Mouse (Mus musculus) forebrain, embryonic 13.5 days (tissue): ENCODE results near the gene Ces3a. TPM values are rescaled to one million over a fixed set of nuclear protein-coding genes. Genes with fewer than 3 reads are reported as not detected.

Source experiments
- ATAC-seq: fragments of 200-750 bp; cut with Nextera tagmentation; 2 replicates; pipeline ENCODE4 v1.8.0; 2017
- H3K27ac ChIP-seq: fragments of 300-500 bp; sonication (generic); 2 replicates; pipeline ENCODE4 v1.5.1; 2015; ENCODE audit warnings: inconsistent platforms, mild to moderate bottlenecking, moderate library complexity
- H3K27me3 ChIP-seq: fragments of 300-500 bp; sonication (generic); 2 replicates; pipeline ENCODE4 v1.6.1; 2015; ENCODE audit warnings: mild to moderate bottlenecking, inconsistent platforms
- H3K36me3 ChIP-seq: fragments of 300-500 bp; sonication (generic); 2 replicates; pipeline ENCODE4 v1.6.1; 2015; ENCODE audit warnings: mild to moderate bottlenecking, inconsistent platforms; ENCODE audit not compliant: poor library complexity, severe bottlenecking
- H3K4me1 ChIP-seq: fragments of 300-500 bp; sonication (generic); 2 replicates; pipeline ENCODE4 v1.6.1; 2015; ENCODE audit warnings: inconsistent platforms
- H3K4me2 ChIP-seq: fragments of 300-500 bp; sonication (generic); 2 replicates; pipeline ENCODE4 v1.6.1; 2015; ENCODE audit warnings: inconsistent platforms, mild to moderate bottlenecking, moderate library complexity
- H3K4me3 ChIP-seq: fragments of 300-500 bp; sonication (generic); 2 replicates; pipeline ENCODE4 v1.5.1; 2015; ENCODE audit warnings: mild to moderate bottlenecking, inconsistent platforms
- H3K9ac ChIP-seq: fragments of 300-500 bp; sonication (generic); 2 replicates; pipeline ENCODE4 v1.6.1; 2015; ENCODE audit warnings: mild to moderate bottlenecking, inconsistent platforms
- H3K9me3 ChIP-seq: fragments of 300-500 bp; sonication (generic); replicated peaks from 2 replicates; pipeline ENCODE4 v1.6.1; 2016; ENCODE audit warnings: inconsistent platforms
- whole genome bisulfite sequencing: fragments of 180-500 bp; shearing (Covaris S2); methylation state at CpG from one replicate; pipeline ENCODE4 v1.1.7; 2015; 5-methylcytosine and 5-hydroxymethylcytosine counted together
- polyA plus RNA-seq: library from polyadenylated mRNA; unstranded; fragments of >200 nt; fragmentation: Nextera tagmentation; extraction: Ambion mirVana; gene quantifications from 2 replicates; pipeline ENCODE4 v1.2.1, GENCODE M21; 2015

Gene Ces3a
- polyA plus RNA-seq, result not detected in 2 replicates

DNA sequence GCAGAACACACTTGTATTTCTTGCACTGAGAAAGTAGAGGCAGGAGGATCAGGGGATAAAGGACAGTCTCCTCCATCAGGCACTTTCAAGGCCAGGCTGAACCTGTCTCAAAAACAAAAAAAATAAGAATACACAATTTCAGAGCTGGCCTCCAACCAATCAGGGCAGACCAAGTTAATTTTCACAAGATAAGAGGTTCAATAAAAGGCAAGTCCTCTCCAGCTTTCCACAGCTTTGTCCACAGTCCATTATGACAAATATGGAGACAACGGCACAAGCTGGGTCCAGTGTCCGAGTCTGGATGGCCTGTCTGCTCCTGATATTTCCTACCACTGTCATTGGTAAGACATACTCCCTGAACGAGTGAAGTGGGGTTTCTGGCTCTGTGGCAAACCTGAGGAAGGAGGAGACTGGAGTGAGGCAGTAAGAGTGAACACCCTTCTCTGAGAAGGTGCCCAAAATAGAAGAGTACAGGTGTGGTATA, at the start of gene Ces3a:
Ces3a (plus strand) TSS at position 231 of the 484 bp plus-strand sequence.
- no peak within 1 kb of the TSS for H3K4me3 ChIP-seq
- H3K36me3 ChIP-seq, result no peaks in the 10 kb centered on the region
- no peak within 1 kb of the TSS for H3K27ac ChIP-seq
- H3K9ac ChIP-seq, result no peak within 1 kb of the TSS
- WGBS, result 83% methylated on average over 3 of the region's 3 CpGs
- no peak for ATAC-seq
- H3K9me3 ChIP-seq, result no peaks in the 10 kb centered on the region
- H3K27me3 ChIP-seq, result no peaks in the 10 kb centered on the region
- H3K4me2 ChIP-seq, result no peak within 1 kb of the TSS
- no peaks in the 10 kb centered on the region for H3K4me1 ChIP-seq

- Histone ChIP-seq H3K9ac (no peak overlapping the region), H3K27me3 (no peaks in the 10 kb centered on the region), H3K4me1 (no peaks in the 10 kb centered on the region), H3K9me3 (no peaks in the 10 kb centered on the region), H3K4me3 (no peak overlapping the region), H3K36me3 (no peaks in the 10 kb centered on the region), H3K27ac (no peak overlapping the region), H3K4me2 (no peak overlapping the region)
- 88% methylated on average over 6 of the region's 6 CpGs for WGBS
- no peak for ATAC-seq
These were observed 49.2 kb upstream of the Ces3a start for GRCm38 (mm10) chr8:104999183-104999582.

GRCm38 (mm10) chr8:105000586-105000985, 47.8 kb upstream of the Ces3a start, which contains the start of gene Ces2h:
TSS of gene Ces2h (plus strand) at chr8:105000853.
- H3K9ac ChIP-seq, result no peak within 1 kb of the TSS
- H3K36me3 ChIP-seq, result no peaks in the 10 kb centered on the region
- no peak within 1 kb of the TSS for H3K27ac ChIP-seq
- ATAC-seq, result no peak
- H3K27me3 ChIP-seq, result no peaks in the 10 kb centered on the region
- H3K4me2 ChIP-seq, result no peak within 1 kb of the TSS
- H3K4me3 ChIP-seq, result no peak within 1 kb of the TSS
- H3K4me1 ChIP-seq, result no peaks in the 10 kb centered on the region
- no peaks in the 10 kb centered on the region for H3K9me3 ChIP-seq
- 86% methylated on average over 7 of the region's 7 CpGs for WGBS

DNA sequence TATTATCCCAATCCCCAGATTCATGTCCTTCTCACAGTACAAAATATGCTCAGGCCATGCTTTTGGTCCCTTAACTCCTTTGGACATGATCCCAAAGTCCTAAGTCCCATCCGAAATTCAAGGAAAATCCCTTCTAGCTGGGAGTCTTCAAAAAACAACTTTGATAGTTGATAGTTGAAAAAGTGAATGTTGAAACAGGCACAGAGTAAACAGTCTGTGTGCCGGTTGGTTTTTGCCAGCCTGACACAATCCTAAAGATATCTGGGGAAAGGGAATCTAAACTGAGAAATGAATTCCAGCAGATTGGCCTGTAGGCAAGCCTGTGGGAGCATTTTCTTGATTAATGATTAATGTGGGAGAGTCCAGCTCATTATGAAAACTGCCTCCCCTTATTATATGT, 38.4 kb upstream of the Ces3a start:
- H3K4me2 ChIP-seq, result no peak overlapping the region
- H3K4me1 ChIP-seq, result no peaks in the 10 kb centered on the region
- H3K9me3 ChIP-seq, result no peaks in the 10 kb centered on the region
- no peaks in the 10 kb centered on the region for H3K36me3 ChIP-seq
- no peak overlapping the region for H3K9ac ChIP-seq
- no peak overlapping the region for H3K4me3 ChIP-seq
- 93% methylated on average over 2 of the region's 2 CpGs for WGBS
- H3K27me3 ChIP-seq, result no peaks in the 10 kb centered on the region
- no peak overlapping the region for H3K27ac ChIP-seq
- no peak for ATAC-seq

- ATAC-seq, result no peak
- Histone ChIP-seq H3K4me1 (no peaks in the 10 kb centered on the region), H3K36me3 (no peaks in the 10 kb centered on the region), H3K27me3 (no peaks in the 10 kb centered on the region), H3K4me2 (no peak overlapping the region), H3K4me3 (no peak overlapping the region), H3K9me3 (no peaks in the 10 kb centered on the region), H3K9ac (no peak overlapping the region), H3K27ac (no peak overlapping the region)
- WGBS, result 78% methylated on average over 12 of the region's 12 CpGs
These were observed 37.3 kb upstream of the Ces3a start for GRCm38 (mm10) chr8:105011136-105011535.

DNA sequence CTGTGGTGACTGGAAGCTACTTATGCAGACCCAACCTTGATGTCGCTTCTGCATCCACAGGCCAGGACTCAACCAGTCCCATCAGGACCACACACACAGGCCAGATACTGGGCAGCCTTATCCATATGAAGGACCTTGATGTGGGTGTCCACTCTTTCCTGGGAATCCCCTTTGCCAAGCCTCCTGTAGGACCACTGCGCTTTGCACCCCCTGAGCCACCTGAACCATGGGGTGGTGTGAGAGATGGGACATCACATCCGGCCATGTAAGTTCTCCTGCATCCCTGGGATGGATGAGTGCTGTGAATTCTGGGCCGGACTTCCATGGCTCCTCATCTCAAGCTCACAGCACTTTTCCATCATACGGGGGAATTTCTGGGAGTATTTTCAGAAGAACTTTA, 34.0 kb upstream of the Ces3a start:
- Histone ChIP-seq H3K36me3 (no peaks in the 10 kb centered on the region), H3K27ac (no peak overlapping the region), H3K4me1 (no peaks in the 10 kb centered on the region), H3K4me2 (no peak overlapping the region), H3K4me3 (no peak overlapping the region), H3K27me3 (no peaks in the 10 kb centered on the region), H3K9ac (no peak overlapping the region), H3K9me3 (no peaks in the 10 kb centered on the region)
- 90% methylated on average over 5 of the region's 5 CpGs for WGBS
- ATAC-seq, result no peak

- Histone ChIP-seq H3K9ac (no peak overlapping the region), H3K36me3 (no peaks in the 10 kb centered on the region), H3K4me1 (no peaks in the 10 kb centered on the region), H3K9me3 (no peaks in the 10 kb centered on the region), H3K27me3 (no peaks in the 10 kb centered on the region), H3K4me2 (no peak overlapping the region), H3K4me3 (no peak overlapping the region), H3K27ac (no peak overlapping the region)
- no peak for ATAC-seq
- WGBS, result 95% methylated on average over 1 of the region's 1 CpGs
These were observed 26.4 kb upstream of the Ces3a start for GRCm38 (mm10) chr8:105021954-105022353.

DNA sequence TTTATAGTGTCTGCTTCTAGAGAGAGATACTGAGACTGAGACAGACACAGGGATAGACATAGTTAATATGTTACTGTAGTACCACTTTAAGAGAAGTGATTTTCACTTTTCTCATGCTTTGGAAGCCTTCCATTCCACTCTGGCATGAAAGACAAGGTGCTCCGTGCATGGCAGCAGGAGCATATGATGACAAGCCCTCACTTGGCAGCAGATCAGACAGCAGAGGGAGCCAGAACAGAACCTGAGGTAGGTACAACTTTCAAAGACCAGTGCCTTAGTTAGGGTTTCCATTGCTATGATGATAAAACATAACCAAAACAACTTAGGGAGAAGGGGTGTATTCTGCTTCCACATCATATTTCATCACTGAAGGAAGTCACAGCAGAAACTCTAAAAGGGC, 25.3 kb upstream of the Ces3a start:
- no peaks in the 10 kb centered on the region for H3K36me3 ChIP-seq
- no peaks in the 10 kb centered on the region for H3K4me1 ChIP-seq
- H3K27me3 ChIP-seq, result no peaks in the 10 kb centered on the region
- H3K4me2 ChIP-seq, result no peak overlapping the region
- no peak overlapping the region for H3K9ac ChIP-seq
- WGBS, result 50% methylated on average over 1 of the region's 1 CpGs
- no peak overlapping the region for H3K27ac ChIP-seq
- ATAC-seq, result no peak
- no peak overlapping the region for H3K4me3 ChIP-seq
- no peaks in the 10 kb centered on the region for H3K9me3 ChIP-seq

GRCm38 (mm10) chr8:105025050-105025449, 23.4 kb upstream of the Ces3a start:
- H3K36me3 ChIP-seq, result no peaks in the 10 kb centered on the region
- 58% methylated on average over 2 of the region's 2 CpGs for WGBS
- ATAC-seq, result no peak
- H3K9me3 ChIP-seq, result no peaks in the 10 kb centered on the region
- no peak overlapping the region for H3K4me2 ChIP-seq
- no peak overlapping the region for H3K27ac ChIP-seq
- no peak overlapping the region for H3K4me3 ChIP-seq
- H3K4me1 ChIP-seq, result no peaks in the 10 kb centered on the region
- H3K9ac ChIP-seq, result no peak overlapping the region
- H3K27me3 ChIP-seq, result no peaks in the 10 kb centered on the region

DNA sequence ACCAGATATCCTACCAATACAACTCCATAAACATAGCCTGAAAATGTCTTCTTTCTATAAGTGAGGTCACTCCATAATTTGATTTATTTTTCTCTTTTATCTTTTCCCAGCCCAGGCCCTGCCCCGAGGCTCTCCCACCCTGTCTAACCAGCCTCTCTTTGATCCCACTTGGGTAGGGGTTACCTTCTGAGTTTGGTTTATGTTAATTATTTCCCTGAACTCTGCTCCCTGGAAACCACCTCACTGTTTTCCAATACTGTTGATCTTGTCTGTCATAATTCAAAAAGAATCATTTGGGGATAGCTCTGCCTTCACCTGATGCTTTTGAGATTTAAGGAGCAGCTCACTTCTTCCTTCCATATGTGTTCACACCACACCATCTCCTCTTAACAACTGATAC, 4.9 kb upstream of the Ces3a start:
- no peaks in the 10 kb centered on the region for H3K27me3 ChIP-seq
- H3K4me3 ChIP-seq, result no peak overlapping the region
- no peak overlapping the region for H3K4me2 ChIP-seq
- no peak for ATAC-seq
- no peaks in the 10 kb centered on the region for H3K9me3 ChIP-seq
- no peaks in the 10 kb centered on the region for H3K36me3 ChIP-seq
- WGBS, result 88% methylated on average over 1 of the region's 1 CpGs
- H3K27ac ChIP-seq, result no peak overlapping the region
- no peaks in the 10 kb centered on the region for H3K4me1 ChIP-seq
- H3K9ac ChIP-seq, result no peak overlapping the region

GRCm38 (mm10) chr8:105045824-105046401, 2.5 kb upstream of the Ces3a start:
- WGBS, result 89% methylated on average over 3 of the region's 3 CpGs
- Histone ChIP-seq H3K4me1 (no peaks in the 10 kb centered on the region), H3K36me3 (no peaks in the 10 kb centered on the region), H3K9me3 (no peaks in the 10 kb centered on the region), H3K27me3 (no peaks in the 10 kb centered on the region), H3K27ac (no peak overlapping the region), H3K9ac (no peak overlapping the region), H3K4me3 (no peak overlapping the region), H3K4me2 (no peak overlapping the region)
- ATAC-seq, result no peak

DNA sequence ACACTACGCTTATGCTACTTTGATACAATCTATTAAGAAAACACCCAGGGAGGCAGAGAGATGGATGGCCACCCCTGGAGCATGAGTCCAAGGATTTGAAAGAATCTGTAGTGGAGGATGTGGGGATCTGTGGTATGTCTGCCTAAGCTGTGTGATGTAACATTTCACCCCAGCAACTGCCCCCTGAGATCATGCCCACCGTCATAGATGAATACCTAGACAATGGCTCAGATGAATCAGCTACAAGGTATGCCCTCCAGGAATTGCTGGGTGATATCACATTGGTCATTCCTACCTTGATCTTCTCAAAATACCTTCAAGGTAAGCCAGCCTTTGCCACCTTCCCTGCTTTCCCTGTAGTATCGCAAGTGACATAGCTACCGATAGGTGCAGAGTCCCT, 7.8 kb downstream of the Ces3a start:
- Histone ChIP-seq H3K9me3 (no peaks in the 10 kb centered on the region), H3K36me3 (no peaks in the 10 kb centered on the region), H3K27me3 (no peaks in the 10 kb centered on the region), H3K9ac (no peak overlapping the region), H3K27ac (no peak overlapping the region), H3K4me3 (no peak overlapping the region), H3K4me2 (no peak overlapping the region), H3K4me1 (no peaks in the 10 kb centered on the region)
- no peak for ATAC-seq
- WGBS, result 91% methylated on average over 4 of the region's 4 CpGs

- H3K9me3 ChIP-seq, result no peaks in the 10 kb centered on the region
- H3K27me3 ChIP-seq, result no peaks in the 10 kb centered on the region
- no peak overlapping the region for H3K4me3 ChIP-seq
- no peaks in the 10 kb centered on the region for H3K4me1 ChIP-seq
- no peaks in the 10 kb centered on the region for H3K36me3 ChIP-seq
- no peak overlapping the region for H3K9ac ChIP-seq
- ATAC-seq, result no peak
- H3K27ac ChIP-seq, result no peak overlapping the region
- no peak overlapping the region for H3K4me2 ChIP-seq
These were observed 11.7 kb downstream of the Ces3a start for GRCm38 (mm10) chr8:105060056-105060455.
